23 mouse cellular contexts compared by ENCODE assay signal in the genomic region with DNA sequence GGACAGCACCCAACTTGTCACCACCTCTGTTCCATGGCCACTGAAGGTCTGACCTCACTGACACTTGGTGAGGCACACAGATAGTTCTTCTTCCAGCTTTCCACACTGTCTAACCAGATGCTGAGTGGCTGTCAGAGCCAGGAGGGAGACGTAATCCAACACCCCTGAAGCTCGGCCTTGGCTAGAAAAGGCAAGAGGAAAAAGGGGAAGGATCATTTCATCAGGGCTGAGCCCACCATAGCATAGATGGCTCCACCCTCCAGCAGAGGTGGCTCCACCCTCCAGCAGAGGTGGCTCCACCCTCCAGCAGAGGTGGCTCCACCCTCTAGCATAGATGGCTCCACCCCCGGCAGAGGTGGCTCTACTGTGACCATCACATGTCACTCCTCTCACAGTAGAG. TPM values are rescaled to one million over a fixed set of nuclear protein-coding genes. Genes with fewer than 3 reads are reported as not detected.
DNase-seq lines count a peak whose midpoint lies in the region; ATAC-seq and TF ChIP-seq lines count a peak whose summit lies in the region.
"Had no signal": no experiment of that assay in that cellular context is flagged by ENCODE, and none has a peak within 500 bp of the region (broad histone marks: within the 10 kb centered on the region; RNA-seq: fewer than 3 reads in every experiment).

No protein-coding gene starts in this region.

- H3K9ac ChIP-seq in kidney, postnatal 0 days (ENCODE audit: low read depth, low read length) = no peak overlapping the region
- H3K9ac ChIP-seq: embryonic facial prominence, embryonic 12.5 days; forebrain, embryonic 13.5 days; heart, embryonic 15.5 days; midbrain, embryonic 13.5 days; neural tube, embryonic 13.5 days had no signal

- peak; percentile 7 for DNase-seq in kidney, postnatal 0 days (ENCODE audit: low spot score)
- DNase-seq in kidney, adult 8-10 months = no peak
- peak; percentile 7 to 9 for DNase-seq in B cell, adult 2 months
- peak; percentile 32 to 71 for DNase-seq in lung, postnatal 4 days
- DNase-seq in gastrocnemius, adult 18-20 months (ENCODE audit: low spot score) = no peak
- DNase-seq in cerebellum, adult 9-10 months = no peak
- DNase-seq: cerebellum, adult 2 months; gastrocnemius, postnatal 36 days; kidney, adult 11 months; kidney, postnatal 25 days; left cerebral cortex, postnatal 4 days; right cerebral cortex, adult 18-20 months; thymus, postnatal 14 days had no signal

- H3K4me1 ChIP-seq in kidney, postnatal 0 days (replicated peaks; ENCODE audit: insufficient read depth, low read length) = no peaks in the 10 kb centered on the region
- H3K4me1 ChIP-seq: embryonic facial prominence, embryonic 12.5 days; forebrain, embryonic 13.5 days; midbrain, embryonic 13.5 days had no signal

- no peak overlapping the region for H3K27ac ChIP-seq in kidney, postnatal 0 days
- H3K27ac ChIP-seq: embryonic facial prominence, embryonic 12.5 days; forebrain, embryonic 13.5 days; heart, embryonic 15.5 days; hindbrain, embryonic 10.5 days; left cerebral cortex, adult 2 months; midbrain, embryonic 13.5 days; neural tube, embryonic 13.5 days had no signal

- no peaks in the 10 kb centered on the region for H3K9me3 ChIP-seq in kidney, postnatal 0 days (replicated peaks; ENCODE audit: low read length)
- H3K9me3 ChIP-seq: embryonic facial prominence, embryonic 12.5 days; forebrain, embryonic 13.5 days; heart, embryonic 15.5 days; hindbrain, embryonic 10.5 days; midbrain, embryonic 13.5 days; neural tube, embryonic 13.5 days had no signal

- H3K36me3 ChIP-seq in kidney, postnatal 0 days (ENCODE audit: insufficient read depth, low read length) = no peaks in the 10 kb centered on the region
- H3K36me3 ChIP-seq: embryonic facial prominence, embryonic 12.5 days; heart, embryonic 15.5 days; hindbrain, embryonic 10.5 days; midbrain, embryonic 13.5 days; neural tube, embryonic 13.5 days had no signal

- no peaks in the 10 kb centered on the region for H3K27me3 ChIP-seq in kidney, postnatal 0 days (ENCODE audit: insufficient read depth, low read length)
- H3K27me3 ChIP-seq: embryonic facial prominence, embryonic 12.5 days; forebrain, embryonic 13.5 days; heart, embryonic 15.5 days; midbrain, embryonic 13.5 days; neural tube, embryonic 13.5 days had no signal

- 0 out of 2 replicates have a peak, but pooled peaks have one; percentile 25 for ATAC-seq in kidney, postnatal 0 days (replicated peaks; ENCODE audit: low FRiP score, low read depth)
- ATAC-seq in common myeloid progenitor, adult 5-6 weeks (replicated peaks; ENCODE audit: low read depth, poor library complexity, severe bottlenecking) = peak; percentile 86
- ATAC-seq: CD4-positive, CD25-positive, alpha-beta regulatory T cell, adult 4 months; forebrain, embryonic 13.5 days; midbrain, embryonic 13.5 days had no signal

- no peak for TF ChIP-seq CTCF in kidney, postnatal 0 days (IDR thresholded peaks at IDR 0.05; ENCODE audit: low read depth)

- H3K4me3 ChIP-seq in kidney, postnatal 0 days (replicated peaks; ENCODE audit: low read depth, low read length) = no peak overlapping the region
- H3K4me3 ChIP-seq: embryonic facial prominence, embryonic 12.5 days; erythroblast, embryonic 14.5 days; forebrain, embryonic 13.5 days; heart, embryonic 15.5 days; hindbrain, embryonic 10.5 days; left cerebral cortex, adult 2 months; midbrain, embryonic 13.5 days; neural tube, embryonic 13.5 days had no signal

- WGBS in kidney, postnatal 0 days = 65% methylated on average over 3 of the region's 3 CpGs

- no peak overlapping the region for H3K4me2 ChIP-seq in kidney, postnatal 0 days (ENCODE audit: low read length)
- H3K4me2 ChIP-seq: embryonic facial prominence, embryonic 12.5 days; forebrain, embryonic 13.5 days; heart, embryonic 15.5 days; midbrain, embryonic 13.5 days; neural tube, embryonic 13.5 days had no signal

RNA-seq across cellular contexts. Expression of a gene that starts 56.8 kb away (rescaled TPM):
- 5.4 and 5.7 TPM in 2 replicates for polyA plus RNA-seq in kidney, postnatal 0 days (2015; fragmentation: Nextera tagmentation; extraction: Ambion mirVana)
- 14.8 and 15.5 TPM in 2 replicates for total RNA-seq in common myeloid progenitor, adult 5-6 weeks (2017)
- 1 to 10 TPM; 2.3 to 2.6 TPM for total RNA-seq in gastrocnemius, adult 18-20 months (2021)

Comparison
In these comparisons a context has a peak if more than half of its experiments do, and no peak if none do; other contexts are left out.
1. DNase-seq: peak in kidney, postnatal 0 days (single experiment), B cell, adult 2 months (2 of 2) and lung, postnatal 4 days (2 of 2); none in kidney, adult 8-10 months (0 of 2), gastrocnemius, adult 18-20 months (single experiment) and cerebellum, adult 9-10 months (single experiment).